Mouse (Mus musculus): ENCODE measurements around the gene Gfm1. TPM values are rescaled to one million over a fixed set of nuclear protein-coding genes. Genes with fewer than 3 reads are reported as not detected.

The Gfm1 gene
- polyA plus RNA-seq, 1 experiment from 2014 or later, result 46.3 TPM

DNA sequence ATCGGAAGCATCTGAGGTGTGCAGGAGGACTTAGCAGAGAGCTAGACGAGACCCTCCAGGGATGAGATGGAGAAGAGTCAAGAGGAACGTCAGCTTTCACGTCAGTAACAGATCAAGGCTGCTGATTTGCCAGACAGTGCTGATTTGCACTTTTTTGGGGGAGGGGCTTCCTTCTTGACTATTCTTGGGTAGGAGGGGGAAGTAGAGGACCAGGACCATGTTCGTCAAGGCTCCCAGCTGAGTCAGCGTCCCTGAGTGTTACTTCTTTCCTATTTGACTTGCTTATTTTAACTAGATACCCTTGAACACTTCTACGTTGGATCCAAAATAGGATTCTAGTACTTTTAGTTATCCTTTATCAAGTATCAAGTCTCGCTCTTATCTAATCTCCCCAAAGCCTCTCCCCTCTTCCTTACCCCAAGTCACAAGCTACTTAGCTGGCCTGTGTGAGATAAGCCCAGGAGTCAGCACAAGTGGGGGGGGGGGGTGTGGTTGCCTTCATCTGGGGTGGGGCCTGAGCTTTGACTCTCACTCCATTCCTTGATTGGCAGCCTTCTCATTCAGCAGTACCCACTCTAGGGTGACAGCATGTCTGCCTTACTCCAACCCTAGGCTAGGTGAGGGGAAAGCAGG is 69.0 kb downstream of the Gfm1 start:
- ATAC-seq (ENCODE audit: insufficient number of reproducible peaks, insufficient read depth, low FRiP score, low TSS enrichment), result no peak
- peaks cover 3% of the 10 kb centered on the region for H3K4me1 ChIP-seq
- no peaks in the 10 kb centered on the region for H3K27me3 ChIP-seq
- H3K36me3 ChIP-seq, result no peaks in the 10 kb centered on the region
- H3K4me2 ChIP-seq (replicated peaks), result no peak overlapping the region
- H3K9ac ChIP-seq, result no peak overlapping the region
- no peak overlapping the region for H3K27ac ChIP-seq
- no peaks in the 10 kb centered on the region for H3K9me3 ChIP-seq
- 87% methylated on average over 8 of the region's 8 CpGs for WGBS
- H3K4me3 ChIP-seq, result no peak overlapping the region

- Histone ChIP-seq H3K4me2 (replicated peaks) (no peak overlapping the region), H3K27me3 (no peaks in the 10 kb centered on the region), H3K27ac (no peak overlapping the region), H3K4me3 (no peak overlapping the region), H3K4me1 (peaks cover 6% of the 10 kb centered on the region), H3K9ac (no peak overlapping the region), H3K9me3 (no peaks in the 10 kb centered on the region), H3K36me3 (no peaks in the 10 kb centered on the region)
- ATAC-seq (ENCODE audit: insufficient number of reproducible peaks, insufficient read depth, low FRiP score, low TSS enrichment), result no peak
- WGBS, result 87% methylated on average over 4 of the region's 4 CpGs
Measured at GRCm38 (mm10) chr3:67499406-67499791, 69.5 kb downstream of the Gfm1 start.

- no peak for ATAC-seq (ENCODE audit: insufficient number of reproducible peaks, insufficient read depth, low FRiP score, low TSS enrichment)
Measured at GRCm38 (mm10) chr3:67503878-67504277, 74.0 kb downstream of the Gfm1 start.

DNA sequence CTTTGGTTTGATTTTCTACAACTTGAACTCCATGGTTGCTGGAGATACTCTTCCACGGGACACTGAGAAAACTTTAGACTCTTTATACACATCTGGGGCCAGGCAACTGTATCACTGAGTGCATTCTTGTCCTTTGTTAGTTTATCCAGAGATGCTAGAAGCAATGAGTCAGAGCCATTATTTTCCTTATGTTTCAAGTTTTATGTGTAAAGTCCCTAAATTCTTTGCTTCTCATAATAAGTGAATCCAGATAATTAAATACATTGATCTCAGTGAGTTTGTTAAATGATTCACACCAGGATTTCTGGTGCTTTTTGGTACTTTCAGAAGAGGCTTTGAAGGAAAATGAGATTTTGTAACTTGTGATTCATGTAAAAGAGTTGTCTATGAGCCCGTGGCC is 75.4 kb downstream of the Gfm1 start:
- 80% methylated on average over 2 of the region's 2 CpGs for WGBS
- no peaks in the 10 kb centered on the region for H3K36me3 ChIP-seq
- no peak overlapping the region for H3K9ac ChIP-seq
- H3K4me2 ChIP-seq (replicated peaks), result no peak overlapping the region
- no peak overlapping the region for H3K27ac ChIP-seq
- no peaks in the 10 kb centered on the region for H3K27me3 ChIP-seq
- H3K4me1 ChIP-seq, result peaks cover 6% of the 10 kb centered on the region
- ATAC-seq (ENCODE audit: insufficient number of reproducible peaks, insufficient read depth, low FRiP score, low TSS enrichment), result no peak
- no peak overlapping the region for H3K4me3 ChIP-seq
- H3K9me3 ChIP-seq, result no peaks in the 10 kb centered on the region

More at GRCm38 (mm10) chr3:67503878-67504277, 74.0 kb downstream of the Gfm1 start:
- peaks cover 6% of the 10 kb centered on the region for H3K4me1 ChIP-seq
- H3K9me3 ChIP-seq, result no peaks in the 10 kb centered on the region
- no peak overlapping the region for H3K4me3 ChIP-seq
- no peaks in the 10 kb centered on the region for H3K27me3 ChIP-seq
- H3K4me2 ChIP-seq (replicated peaks), result no peak overlapping the region
- no peak overlapping the region for H3K9ac ChIP-seq
- no peak overlapping the region for H3K27ac ChIP-seq
- no peaks in the 10 kb centered on the region for H3K36me3 ChIP-seq
- 5% methylated on average over 3 of the region's 3 CpGs for WGBS

DNA sequence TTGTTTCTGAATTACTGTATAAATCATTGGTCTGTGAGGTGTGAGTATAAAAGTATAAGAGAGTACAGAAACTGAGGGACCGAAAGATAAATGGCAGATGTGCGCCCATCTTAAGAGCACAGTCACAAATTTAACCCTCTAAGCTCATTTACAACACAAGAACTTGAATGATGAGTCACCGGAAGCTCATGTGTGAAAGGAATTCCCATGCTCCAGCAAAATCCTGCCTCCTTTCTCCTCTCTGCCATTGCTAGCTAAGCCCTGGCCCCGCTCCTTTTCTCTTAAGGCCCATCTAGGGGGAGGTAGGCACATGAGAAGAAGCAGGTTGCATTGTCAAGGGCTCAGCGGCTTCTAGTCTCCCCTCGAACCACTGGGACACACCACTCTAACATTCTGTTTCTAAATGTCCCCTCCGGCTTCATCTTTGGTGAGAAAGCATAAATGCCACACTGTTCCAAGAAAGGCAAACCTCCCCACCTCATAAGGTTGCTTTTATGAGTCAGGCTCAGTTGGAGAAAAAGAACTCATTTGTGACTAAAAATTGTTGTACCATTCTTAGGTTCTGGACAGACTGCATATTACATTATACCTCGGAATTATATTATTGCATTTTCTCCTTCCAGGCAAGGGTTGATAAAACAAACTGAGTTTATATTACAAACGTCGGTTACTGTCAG is 78.5 kb downstream of the Gfm1 start:
- Histone ChIP-seq H3K4me3 (no peak overlapping the region), H3K9ac (no peak overlapping the region), H3K36me3 (no peaks in the 10 kb centered on the region), H3K27me3 (peaks cover 2% of the 10 kb centered on the region; the same call in 1 of the 2 replicates), H3K4me2 (replicated peaks) (no peak overlapping the region), H3K27ac (no peak overlapping the region), H3K4me1 (peaks cover 6% of the 10 kb centered on the region), H3K9me3 (no peaks in the 10 kb centered on the region)
- WGBS, result 80% methylated on average over 10 of the region's 10 CpGs
- no peak for ATAC-seq (ENCODE audit: insufficient number of reproducible peaks, insufficient read depth, low FRiP score, low TSS enrichment)

DNA sequence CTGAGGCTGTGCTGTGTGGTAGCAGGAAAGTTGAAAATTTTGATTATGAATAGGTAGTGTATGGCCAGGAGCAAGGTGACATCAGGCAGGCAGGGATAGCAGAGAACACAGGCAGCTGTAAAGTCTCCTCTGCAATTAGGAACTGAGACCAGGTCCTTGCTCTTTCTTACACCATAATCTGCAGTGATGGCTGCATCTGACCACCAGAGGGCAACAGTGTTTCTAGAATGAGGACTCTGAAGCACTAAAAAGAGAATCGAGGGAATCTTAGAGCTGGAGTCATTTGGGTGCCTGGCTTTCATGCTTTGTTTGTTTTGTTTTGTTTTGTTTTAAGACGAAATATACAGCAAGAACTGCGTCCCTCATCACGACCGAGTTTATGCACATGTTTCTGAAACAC is 82.9 kb downstream of the Gfm1 start:
- ATAC-seq (ENCODE audit: insufficient number of reproducible peaks, insufficient read depth, low FRiP score, low TSS enrichment), result no peak
- Histone ChIP-seq H3K9ac (no peak overlapping the region), H3K36me3 (no peaks in the 10 kb centered on the region), H3K4me2 (replicated peaks) (no peak overlapping the region), H3K27ac (no peak overlapping the region), H3K9me3 (no peaks in the 10 kb centered on the region), H3K4me1 (no peaks in the 10 kb centered on the region), H3K27me3 (peaks cover 37% of the 10 kb centered on the region), H3K4me3 (no peak overlapping the region)
- 6% methylated on average over 5 of the region's 5 CpGs for WGBS

GRCm38 (mm10) chr3:67514801-67515273 is 84.9 kb downstream of the Gfm1 start:
- peak overlapping the region; percentile 52 for H3K4me3 ChIP-seq
- no peaks in the 10 kb centered on the region for H3K9me3 ChIP-seq
- H3K27ac ChIP-seq, result no peak overlapping the region
- H3K27me3 ChIP-seq, result peaks cover 37% of the 10 kb centered on the region
- 6% methylated on average over 40 of the region's 40 CpGs for WGBS
- ATAC-seq (ENCODE audit: insufficient number of reproducible peaks, insufficient read depth, low FRiP score, low TSS enrichment), result no peak
- peak overlapping the region; percentile 100 for H3K4me2 ChIP-seq (replicated peaks)
- H3K36me3 ChIP-seq, result no peaks in the 10 kb centered on the region
- no peaks in the 10 kb centered on the region for H3K4me1 ChIP-seq
- H3K9ac ChIP-seq, result peak overlapping the region; percentile 56

DNA sequence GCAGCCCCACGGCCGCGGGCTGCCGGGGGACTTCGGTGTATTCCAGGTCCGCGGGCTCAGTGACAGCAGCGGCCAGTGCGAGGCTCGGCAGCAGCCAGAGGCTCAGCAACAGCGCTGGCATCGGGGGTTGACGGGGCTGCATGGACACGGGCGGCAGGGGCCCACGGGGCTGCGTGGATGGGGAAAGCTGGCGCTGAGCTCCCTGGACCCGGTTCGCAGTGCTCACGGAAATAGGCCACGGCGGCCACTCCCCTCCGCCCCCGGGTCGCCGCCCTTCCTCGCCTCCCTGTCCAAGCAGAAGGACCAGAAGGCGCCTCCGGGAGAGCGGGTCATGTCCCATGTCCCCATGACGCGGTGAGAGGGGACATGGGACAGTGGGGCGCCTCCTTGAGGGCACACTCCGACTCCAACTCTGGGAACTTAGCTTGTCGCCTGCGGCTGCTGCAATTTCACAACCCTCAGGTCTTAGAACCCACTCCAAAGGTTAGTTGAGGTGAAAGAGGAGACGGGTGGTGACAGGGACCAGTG is 85.4 kb downstream of the Gfm1 start, which contains the start of gene Rarres1:
Gene Rarres1, minus strand, starts transcription at position 250 of the 528 bp plus-strand sequence.
- H3K4me1 ChIP-seq, result no peaks in the 10 kb centered on the region
- ATAC-seq (ENCODE audit: insufficient number of reproducible peaks, insufficient read depth, low FRiP score, low TSS enrichment), result no peak
- H3K9ac ChIP-seq, result peak within 1 kb of the TSS; percentile 56
- peak within 1 kb of the TSS; percentile 52 for H3K4me3 ChIP-seq
- H3K27me3 ChIP-seq, result peaks cover 37% of the 10 kb centered on the region
- peak within 1 kb of the TSS; percentile 100 for H3K4me2 ChIP-seq (replicated peaks)
- 2% methylated on average over 38 of the region's 38 CpGs for WGBS
- no peak within 1 kb of the TSS for H3K27ac ChIP-seq
- H3K9me3 ChIP-seq, result no peaks in the 10 kb centered on the region
- no peaks in the 10 kb centered on the region for H3K36me3 ChIP-seq

GRCm38 (mm10) chr3:67520568-67521143 is 90.8 kb downstream of the Gfm1 start:
- no peaks in the 10 kb centered on the region for H3K9me3 ChIP-seq
- no peak for ATAC-seq (ENCODE audit: insufficient number of reproducible peaks, insufficient read depth, low FRiP score, low TSS enrichment)
- no peak overlapping the region for H3K9ac ChIP-seq
- H3K27ac ChIP-seq, result no peak overlapping the region
- no peaks in the 10 kb centered on the region for H3K36me3 ChIP-seq
- WGBS, result 69% methylated on average over 5 of the region's 5 CpGs
- H3K4me1 ChIP-seq, result no peaks in the 10 kb centered on the region
- H3K4me2 ChIP-seq (replicated peaks), result no peak overlapping the region
- H3K27me3 ChIP-seq, result peaks cover 19% of the 10 kb centered on the region
- no peak overlapping the region for H3K4me3 ChIP-seq

DNA sequence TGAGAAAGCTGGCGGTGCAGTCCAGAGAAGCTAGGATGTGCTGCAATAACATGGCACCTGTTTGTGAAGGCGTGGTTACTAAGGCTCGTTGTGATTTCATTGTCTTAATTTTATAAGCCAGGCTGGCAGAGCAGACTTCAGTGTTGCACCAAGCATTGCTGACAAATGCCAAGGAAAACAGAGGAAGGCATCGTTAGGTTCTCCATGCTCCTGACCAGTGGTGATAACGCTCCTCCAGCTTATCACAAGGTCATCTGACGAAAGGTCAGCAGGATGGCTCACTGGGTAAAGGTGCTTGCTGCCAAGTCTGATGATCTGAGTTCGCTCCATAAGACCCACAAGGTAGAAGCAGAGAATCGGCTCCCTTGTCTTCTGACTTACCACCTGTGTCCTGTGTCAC is 92.8 kb downstream of the Gfm1 start:
- 89% methylated on average over 8 of the region's 8 CpGs for WGBS
- H3K4me2 ChIP-seq (replicated peaks), result no peak overlapping the region
- ATAC-seq (ENCODE audit: insufficient number of reproducible peaks, insufficient read depth, low FRiP score, low TSS enrichment), result no peak

DNA sequence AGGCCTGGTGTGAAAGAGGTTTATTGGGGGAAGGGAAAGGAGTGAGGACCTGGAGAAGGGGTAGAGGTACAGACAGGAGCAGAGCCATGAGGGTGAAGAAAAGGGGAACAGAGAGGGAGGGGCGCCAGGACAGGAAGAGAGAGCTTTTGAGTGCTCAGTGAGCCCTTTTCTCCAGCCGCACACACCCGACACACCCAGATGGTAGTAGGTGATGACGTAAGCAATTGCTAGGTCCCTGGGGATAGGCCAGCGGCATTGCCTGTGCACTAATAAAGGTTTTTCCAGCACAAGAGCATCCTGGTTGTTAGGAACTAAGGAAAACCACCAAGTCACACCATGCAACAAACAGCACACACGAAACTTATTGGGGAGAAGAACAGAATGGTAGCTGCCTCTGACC is 94.9 kb downstream of the Gfm1 start:
- no peaks in the 10 kb centered on the region for H3K36me3 ChIP-seq
- H3K4me3 ChIP-seq, result no peak overlapping the region
- H3K9ac ChIP-seq, result no peak overlapping the region
- no peak overlapping the region for H3K4me2 ChIP-seq (replicated peaks)
- 72% methylated on average over 6 of the region's 6 CpGs for WGBS
- H3K9me3 ChIP-seq, result no peaks in the 10 kb centered on the region
- ATAC-seq (ENCODE audit: insufficient number of reproducible peaks, insufficient read depth, low FRiP score, low TSS enrichment), result no peak
- H3K27me3 ChIP-seq, result no peaks in the 10 kb centered on the region
- no peak overlapping the region for H3K27ac ChIP-seq
- H3K4me1 ChIP-seq, result no peaks in the 10 kb centered on the region

More for the DNA sequence above, 92.8 kb downstream of the Gfm1 start:
- Histone ChIP-seq H3K27ac (no peak overlapping the region), H3K27me3 (no peaks in the 10 kb centered on the region), H3K4me1 (no peaks in the 10 kb centered on the region), H3K4me3 (no peak overlapping the region), H3K9me3 (no peaks in the 10 kb centered on the region), H3K9ac (no peak overlapping the region), H3K36me3 (no peaks in the 10 kb centered on the region)
